Mouse (Mus musculus) MEL (cell line): Measurements from ENCODE around the gene Muc2. TPM values are rescaled to one million over a fixed set of nuclear protein-coding genes. Genes with fewer than 3 reads are reported as not detected.

Experiments used
- DNase-seq: peaks from one replicate; pipeline ENCODE4 v3.0.0; 2011; ENCODE audit warnings: low read depth, low spot score
- H3K27ac ChIP-seq: 2 replicates; pipeline ENCODE4 v1.5.1; 2012; ENCODE audit warnings: low read depth, mild to moderate bottlenecking, control low read depth, low read length, moderate library complexity; ENCODE audit not compliant: control insufficient read depth
- H3K27me3 ChIP-seq, 2 experiments: fragments of 150-350 bp in 1 of 2; sonication (generic) in 1 of 2; 2 replicates each; pipeline ENCODE4 v1.6.1; 2012; ENCODE audit warnings: low read length in 2 of 2, mild to moderate bottlenecking in 2 of 2, improper control_type of control experiment in 1 of 2, moderate library complexity in 1 of 2; ENCODE audit not compliant: insufficient read depth in 2 of 2, control insufficient read depth in 1 of 2
- H3K36me3 ChIP-seq, 2 experiments: 2 replicates each; pipeline ENCODE4 v1.6.1; 2012 to 2014; ENCODE audit warnings: low read length in 2 of 2, improper control_type of control experiment in 1 of 2, inconsistent platforms in 1 of 2, mild to moderate bottlenecking in 1 of 2; ENCODE audit not compliant: insufficient read depth in 2 of 2, control insufficient read depth in 1 of 2
- H3K4me1 ChIP-seq, 2 experiments: fragments of 150-350 bp in 1 of 2; sonication (generic) in 1 of 2; 2 replicates each; pipeline ENCODE4 v1.6.1; 2012; ENCODE audit warnings: low read length in 2 of 2, improper control_type of control experiment in 1 of 2, mild to moderate bottlenecking in 1 of 2; ENCODE audit not compliant: insufficient read depth in 2 of 2, control insufficient read depth in 1 of 2
- H3K4me3 ChIP-seq, 2 experiments: fragments of 150-350 bp in 1 of 2; sonication (generic) in 1 of 2; 2 replicates each; pipeline ENCODE4 v1.5.1; 2012; ENCODE audit warnings: low read depth in 2 of 2, low read length in 2 of 2, mild to moderate bottlenecking in 2 of 2, moderate library complexity in 2 of 2, control low read depth in 1 of 2, improper control_type of control experiment in 1 of 2; ENCODE audit not compliant: control insufficient read depth in 1 of 2, insufficient read depth in 1 of 2
- H3K79me2 ChIP-seq: 2 replicates; pipeline ENCODE4 v1.6.1; 2012; ENCODE audit warnings: mild to moderate bottlenecking, low read length, moderate library complexity; ENCODE audit not compliant: control insufficient read depth, poor library complexity, insufficient read depth
- H3K9ac ChIP-seq: 2 replicates; pipeline ENCODE4 v1.6.1; 2012; ENCODE audit warnings: low read depth, mild to moderate bottlenecking, control low read depth, low read length, moderate library complexity; ENCODE audit not compliant: control insufficient read depth, poor library complexity, severe bottlenecking
- H3K9me3 ChIP-seq: fragments of 150-350 bp; sonication (generic); replicated peaks from 2 replicates; pipeline ENCODE4 v1.6.1; 2012; ENCODE audit warnings: mild to moderate bottlenecking, low read length, improper control_type of control experiment, moderate library complexity; ENCODE audit not compliant: insufficient read depth
- CHD1 ChIP-seq: IDR thresholded peaks from 2 replicates; pipeline ENCODE4 v1.6.1; 2012; ENCODE audit warnings: low read depth, mild to moderate bottlenecking, inconsistent platforms, low read length, improper control_type of control experiment
- CTCF ChIP-seq, 3 experiments: IDR thresholded peaks in 2 of 3; conservative IDR thresholded peaks in 1 of 3; 2 replicates each; pipeline ENCODE4 v1.5.1; 2011 to 2012; ENCODE audit warnings: low read length in 3 of 3, low read depth in 2 of 3, mild to moderate bottlenecking in 2 of 3, improper control_type of control experiment in 1 of 3, inconsistent platforms in 1 of 3, mixed read lengths in 1 of 3, moderate library complexity in 1 of 3; ENCODE audit not compliant: control insufficient read depth in 1 of 3, insufficient read depth in 1 of 3, poor library complexity in 1 of 3, severe bottlenecking in 1 of 3
- E2F4 ChIP-seq: IDR thresholded peaks from 2 replicates; pipeline ENCODE4 v1.6.1; 2011; ENCODE audit warnings: low read depth, low read length, improper control_type of control experiment, borderline replicate concordance
- EP300 ChIP-seq, 2 experiments: IDR thresholded peaks; 2 replicates each; pipeline ENCODE4 v1.6.1; 2011; ENCODE audit warnings: improper control_type of control experiment in 2 of 2, low read length in 2 of 2, low read depth in 1 of 2, mild to moderate bottlenecking in 1 of 2
- ETS1 ChIP-seq: IDR thresholded peaks from 2 replicates; pipeline ENCODE4 v1.6.1; 2012; ENCODE audit warnings: low read depth, mild to moderate bottlenecking, inconsistent platforms, low read length, improper control_type of control experiment, moderate library complexity
- GABPA ChIP-seq: IDR thresholded peaks from 2 replicates; pipeline ENCODE4 v1.6.1; 2012; ENCODE audit warnings: low read depth, mild to moderate bottlenecking, inconsistent platforms, low read length, improper control_type of control experiment, moderate library complexity
- GATA1 ChIP-seq: IDR thresholded peaks from 2 replicates; pipeline ENCODE4 v1.6.1; 2011; ENCODE audit warnings: low read depth, low read length, improper control_type of control experiment
- HCFC1 ChIP-seq: IDR thresholded peaks from 2 replicates; pipeline ENCODE4 v1.6.1; 2012; ENCODE audit warnings: low read depth, mild to moderate bottlenecking, inconsistent platforms, low read length, improper control_type of control experiment, moderate library complexity
- MAFK ChIP-seq: IDR thresholded peaks from 2 replicates; pipeline ENCODE4 v1.6.1; 2011; ENCODE audit warnings: low read depth, mild to moderate bottlenecking, low read length, improper control_type of control experiment, borderline replicate concordance
- MAX ChIP-seq: IDR thresholded peaks from 2 replicates; pipeline ENCODE4 v1.6.1; 2011; ENCODE audit warnings: low read length, improper control_type of control experiment
- MAZ ChIP-seq: IDR thresholded peaks from 2 replicates; pipeline ENCODE4 v1.6.1; 2012; ENCODE audit warnings: low read depth, mild to moderate bottlenecking, inconsistent platforms, low read length, improper control_type of control experiment
- MEF2A ChIP-seq: IDR thresholded peaks from 2 replicates; pipeline ENCODE4 v1.6.1; 2014; ENCODE audit warnings: low read depth, mild to moderate bottlenecking, inconsistent platforms, low read length, improper control_type of control experiment; ENCODE audit not compliant: poor library complexity, insufficient replicate concordance, severe bottlenecking; ENCODE audit errors: extremely low read depth
- MXI1 ChIP-seq: IDR thresholded peaks from 2 replicates; pipeline ENCODE4 v1.6.1; 2011; ENCODE audit warnings: mild to moderate bottlenecking, low read depth, low read length, improper control_type of control experiment
- NELFE ChIP-seq: IDR thresholded peaks from 2 replicates; pipeline ENCODE4 v1.6.1; 2011; ENCODE audit warnings: low read depth, low read length, improper control_type of control experiment
- POLR2A ChIP-seq, 2 experiments: IDR thresholded peaks; 2 replicates each; pipeline ENCODE4 v1.6.1; 2011 to 2012; ENCODE audit warnings: low read length in 2 of 2, mild to moderate bottlenecking in 2 of 2, control low read depth in 1 of 2, improper control_type of control experiment in 1 of 2, low read depth in 1 of 2, moderate library complexity in 1 of 2; ENCODE audit not compliant: control insufficient read depth in 1 of 2, insufficient read depth in 1 of 2, poor library complexity in 1 of 2
- POLR2AphosphoS2 ChIP-seq: IDR thresholded peaks from 2 replicates; pipeline ENCODE4 v1.6.1; 2011; ENCODE audit warnings: low read length, improper control_type of control experiment
- POLR2AphosphoS5 ChIP-seq: IDR thresholded peaks from 2 replicates; pipeline ENCODE4 v1.6.1; 2012; ENCODE audit warnings: low read depth, borderline replicate concordance, mild to moderate bottlenecking, inconsistent platforms, low read length, moderate library complexity, mixed read lengths
- RCOR1 ChIP-seq: IDR thresholded peaks from 2 replicates; pipeline ENCODE4 v1.6.1; 2012; ENCODE audit warnings: low read depth, mild to moderate bottlenecking, inconsistent platforms, low read length, improper control_type of control experiment
- SMC3 ChIP-seq: IDR thresholded peaks from 2 replicates; pipeline ENCODE4 v1.6.1; 2011; ENCODE audit warnings: low read depth, low read length, improper control_type of control experiment
- TAL1 ChIP-seq: IDR thresholded peaks from 2 replicates; pipeline ENCODE4 v1.6.1; 2012; ENCODE audit warnings: mild to moderate bottlenecking, inconsistent platforms, low read length, moderate library complexity, mixed read lengths
- TBP ChIP-seq: IDR thresholded peaks from 2 replicates; pipeline ENCODE4 v1.8.0; 2011; ENCODE audit warnings: low read depth, low read length, improper control_type of control experiment
- UBTF ChIP-seq: IDR thresholded peaks from 2 replicates; pipeline ENCODE4 v1.6.1; 2012; ENCODE audit warnings: low read depth, mild to moderate bottlenecking, inconsistent platforms, low read length, improper control_type of control experiment, moderate library complexity, borderline replicate concordance; ENCODE audit not compliant: insufficient read depth
- USF1 ChIP-seq: IDR thresholded peaks from 2 replicates; pipeline ENCODE4 v1.6.1; 2014; ENCODE audit warnings: low read depth, mild to moderate bottlenecking, inconsistent platforms, low read length, improper control_type of control experiment, moderate library complexity
- USF2 ChIP-seq, 2 experiments: IDR thresholded peaks; 2 replicates each; pipeline ENCODE4 v1.6.1; 2011 to 2012; ENCODE audit warnings: improper control_type of control experiment in 2 of 2, low read length in 2 of 2, borderline replicate concordance in 1 of 2, inconsistent platforms in 1 of 2, low read depth in 1 of 2, mild to moderate bottlenecking in 1 of 2; ENCODE audit not compliant: insufficient read depth in 1 of 2
- ZC3H11A ChIP-seq: IDR thresholded peaks from 2 replicates; pipeline ENCODE4 v1.6.1; 2012; ENCODE audit warnings: low read depth, mild to moderate bottlenecking, inconsistent platforms, low read length, improper control_type of control experiment
- ZMIZ1 ChIP-seq: IDR thresholded peaks from 2 replicates; pipeline ENCODE4 v1.6.1; 2012; ENCODE audit warnings: low read depth, mild to moderate bottlenecking, inconsistent platforms, low read length, improper control_type of control experiment, moderate library complexity
- polyA plus RNA-seq, 2 experiments: library from polyadenylated mRNA; stranded (reverse) in 1 of 2; unstranded in 1 of 2; fragments of >175 nt in 1 of 2; fragments of >200 nt in 1 of 2; gene quantifications; 2 replicates each; pipeline versions ENCODE4 v1.2.1 to v1.2.4; 2012; ENCODE audit warnings: low replicate concordance in 2 of 2, low read depth in 1 of 2; ENCODE audit not compliant: insufficient read length in 2 of 2, insufficient read depth in 1 of 2, missing spikeins in 1 of 2
- total RNA-seq: library from RNA; depleted of rRNA; stranded (reverse); fragments of 300-350 nt; gene quantifications from 2 replicates; pipeline ENCODE4 v1.2.3, GENCODE M21; 2012

Muc2 gene
- total and polyA plus RNA-seq, 3 experiments = 0.04 TPM; not detected in 2

DNA sequence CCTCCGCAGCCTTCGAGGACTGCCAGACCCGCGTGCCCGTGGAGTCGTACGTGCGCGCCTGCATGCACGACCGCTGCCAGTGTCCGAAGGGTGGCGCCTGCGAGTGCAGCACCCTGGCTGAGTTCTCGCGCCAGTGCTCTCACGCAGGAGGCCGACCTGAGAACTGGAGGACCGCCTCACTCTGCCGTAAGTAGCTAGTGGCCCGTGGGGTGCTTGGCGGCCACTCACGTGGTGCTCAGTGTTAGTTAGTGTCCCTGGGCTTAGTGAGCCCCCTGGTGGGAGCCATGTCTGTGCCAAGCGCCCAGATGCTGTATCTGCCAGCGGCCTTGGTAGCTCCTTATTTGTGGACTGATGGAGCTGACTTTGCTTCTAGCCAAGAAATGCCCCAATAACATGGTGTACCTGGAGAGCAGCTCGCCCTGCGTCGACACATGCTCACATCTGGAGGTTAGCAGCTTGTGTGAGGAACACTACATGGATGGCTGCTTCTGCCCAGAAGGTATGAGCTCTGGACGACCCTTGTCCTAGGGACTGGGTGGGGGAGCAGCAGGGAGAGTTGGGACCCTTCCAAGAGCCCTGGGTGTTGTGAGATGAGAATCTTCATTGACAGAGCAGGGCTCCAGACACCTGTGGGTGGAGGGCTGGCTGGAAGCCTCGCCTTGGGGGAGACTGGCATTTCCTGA is 3.6 kb downstream of the Muc2 start:
- no peaks in the 10 kb centered on the region for H3K36me3 ChIP-seq
- no peak overlapping the region for H3K27ac ChIP-seq
- H3K79me2 ChIP-seq = no peaks in the 10 kb centered on the region
- no peak for TF ChIP-seq MAZ
- no peak for TF ChIP-seq EP300 (IDR thresholded peaks at IDR 0.05; ENCODE audit: low read depth in 1 of 2, low read length in 2 of 2)
- no peak for TF ChIP-seq TAL1
- no peak for TF ChIP-seq CTCF (IDR thresholded peaks at IDR 0.05 in 2 of 3, conservative IDR thresholded peaks at IDR 0.05 in 1 of 3; ENCODE audit: control insufficient read depth in 1 of 3, insufficient read depth in 1 of 3, low read depth in 2 of 3, low read length in 3 of 3, poor library complexity in 1 of 3, severe bottlenecking in 1 of 3)
- TF ChIP-seq SMC3 = no peak
- no peak for TF ChIP-seq ZMIZ1
- TF ChIP-seq MEF2A = no peak
- TF ChIP-seq E2F4 = no peak
- TF ChIP-seq POLR2AphosphoS2 = no peak
- TF ChIP-seq UBTF = no peak
- TF ChIP-seq RCOR1 = no peak
- no peak for TF ChIP-seq TBP
- H3K27me3 ChIP-seq = no peaks in the 10 kb centered on the region
- H3K9ac ChIP-seq = no peak overlapping the region
- no peak for DNase-seq
- H3K4me3 ChIP-seq = no peak overlapping the region
- no peaks in the 10 kb centered on the region for H3K9me3 ChIP-seq
- no peaks in the 10 kb centered on the region for H3K4me1 ChIP-seq

DNA sequence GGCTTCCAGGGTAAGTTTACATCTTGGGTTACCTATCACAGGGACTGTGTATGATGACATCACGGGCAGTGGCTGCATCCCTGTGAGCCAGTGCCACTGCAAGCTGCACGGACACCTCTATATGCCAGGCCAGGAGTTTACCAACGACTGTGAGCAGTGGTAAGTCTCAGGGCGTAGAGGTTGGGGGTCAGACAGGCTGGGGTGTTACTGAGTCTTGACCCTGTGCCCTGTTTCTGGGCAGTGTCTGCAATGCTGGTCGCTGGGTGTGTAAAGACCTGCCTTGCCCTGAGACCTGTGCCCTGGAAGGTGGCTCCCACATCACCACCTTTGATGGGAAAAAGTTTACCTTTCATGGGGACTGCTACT is 4.1 kb downstream of the Muc2 start:
- Histone ChIP-seq H3K27me3 (no peaks in the 10 kb centered on the region), H3K27ac (no peak overlapping the region), H3K4me1 (no peaks in the 10 kb centered on the region), H3K36me3 (no peaks in the 10 kb centered on the region), H3K9me3 (no peaks in the 10 kb centered on the region), H3K9ac (no peak overlapping the region), H3K4me3 (no peak overlapping the region), H3K79me2 (no peaks in the 10 kb centered on the region)
- no peak for TF ChIP-seq GATA1
- no peak for TF ChIP-seq GABPA
- TF ChIP-seq POLR2AphosphoS2 = no peak
- no peak for TF ChIP-seq POLR2A (IDR thresholded peaks at IDR 0.05; ENCODE audit: control insufficient read depth in 1 of 2, insufficient read depth in 1 of 2, low read depth in 1 of 2, low read length in 2 of 2, poor library complexity in 1 of 2)
- no peak for TF ChIP-seq USF2 (IDR thresholded peaks at IDR 0.05; ENCODE audit: borderline replicate concordance in 1 of 2, insufficient read depth in 1 of 2, low read depth in 1 of 2, low read length in 2 of 2)
- no peak for TF ChIP-seq ZC3H11A
- no peak for TF ChIP-seq HCFC1
- TF ChIP-seq MAX = no peak
- TF ChIP-seq E2F4 = no peak
- TF ChIP-seq RCOR1 = no peak
- TF ChIP-seq UBTF = no peak
- TF ChIP-seq USF1 = no peak
- TF ChIP-seq CHD1 = no peak
- TF ChIP-seq ETS1 = no peak
- no peak for TF ChIP-seq POLR2AphosphoS5
- no peak for TF ChIP-seq MXI1
- TF ChIP-seq ZMIZ1 = no peak
- no peak for TF ChIP-seq NELFE
- TF ChIP-seq TAL1 = no peak
- TF ChIP-seq MAFK = no peak
- no peak for DNase-seq
